Mouse (Mus musculus) G1E (cell line): Measurements from ENCODE around the gene Rpl29.

Source experiments
- CTCF ChIP-seq: IDR thresholded peaks from 2 replicates; pipeline ENCODE4 v1.5.1; 2012; ENCODE audit warnings: low read depth, low read length, inconsistent platforms, mixed read lengths
- GATA1 ChIP-seq: IDR thresholded peaks from 2 replicates; pipeline ENCODE4 v1.6.1; 2012; ENCODE audit warnings: borderline replicate concordance, low read length, inconsistent platforms, mixed read lengths
- POLR2AphosphoS5 ChIP-seq: IDR thresholded peaks from 2 replicates; pipeline ENCODE4 v1.6.1; 2012; ENCODE audit warnings: low read depth, low read length, inconsistent platforms; ENCODE audit not compliant: insufficient replicate concordance

DNA sequence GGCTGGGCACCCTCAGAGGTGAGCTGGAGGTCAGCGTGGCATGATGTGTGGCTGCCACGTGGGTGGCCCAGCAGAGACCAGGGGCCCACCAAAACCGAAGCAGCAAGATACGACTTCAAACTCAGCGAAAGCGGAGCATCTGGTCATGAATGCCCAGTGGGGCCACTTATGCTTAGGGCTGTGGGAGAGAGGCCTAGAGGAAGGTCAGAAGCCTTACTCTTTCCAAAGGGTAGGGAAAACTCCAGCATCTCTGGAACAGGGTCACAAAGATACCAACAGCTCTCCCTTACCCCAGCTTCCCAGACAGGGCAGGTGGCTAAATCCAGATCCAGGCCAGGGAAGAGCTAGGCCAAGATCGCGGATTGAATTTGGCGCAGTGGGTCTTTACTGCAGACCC lies 27.9 kb downstream of the Rpl29 start:
- TF ChIP-seq CTCF (no peak), GATA1 (no peak), POLR2AphosphoS5 (no peak)
